Mouse (Mus musculus) ZHBTc4 (cell line): ENCODE data around the gene Oxa1l.

ENCODE experiments used
- DNase-seq: peaks from one replicate; pipeline ENCODE4 v3.0.0-alpha.2; 2011; ENCODE audit warnings: low read depth, low spot score

Oxa1l gene

DNA sequence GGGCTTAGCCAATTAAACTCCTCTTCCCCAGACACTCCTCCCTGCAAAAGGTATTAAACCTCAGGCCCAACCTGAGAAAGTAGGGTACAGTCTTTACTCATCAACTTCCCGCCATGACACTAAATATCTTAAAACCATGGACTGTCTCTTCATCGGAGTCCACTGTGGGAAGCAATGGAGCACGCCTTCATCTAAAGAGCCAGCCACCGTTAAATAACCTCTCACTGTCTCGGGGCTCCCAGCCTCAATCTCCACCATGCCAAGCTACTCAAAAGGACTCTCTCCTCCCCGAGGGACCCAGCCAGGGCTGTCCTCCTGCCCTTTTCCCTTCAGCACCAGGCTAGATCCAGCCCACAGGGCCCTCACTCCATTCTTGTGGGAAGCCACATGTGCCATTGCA lies 10.0 kb downstream of the Oxa1l start:
- DNase-seq = no peak

DNA sequence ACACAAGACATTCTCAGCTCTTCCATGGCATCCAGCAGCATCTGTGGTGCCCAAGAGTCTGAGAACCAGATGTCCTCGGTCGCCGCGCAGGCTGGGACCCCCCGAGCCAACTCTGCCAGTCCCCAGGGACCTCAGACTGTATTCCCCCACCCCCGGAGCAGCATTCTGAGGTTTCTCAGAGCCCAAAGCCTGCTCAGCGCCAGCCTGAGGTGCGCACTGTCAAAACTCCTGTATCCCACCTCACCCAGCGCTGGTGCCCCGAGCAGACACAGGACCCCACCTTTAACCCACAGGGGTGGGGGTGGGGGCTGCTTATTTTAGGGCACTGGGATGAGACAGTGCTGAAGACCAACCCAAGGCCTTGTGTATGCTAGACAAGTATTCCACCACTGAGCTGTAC lies 10.8 kb downstream of the Oxa1l start:
- no peak for DNase-seq

DNA sequence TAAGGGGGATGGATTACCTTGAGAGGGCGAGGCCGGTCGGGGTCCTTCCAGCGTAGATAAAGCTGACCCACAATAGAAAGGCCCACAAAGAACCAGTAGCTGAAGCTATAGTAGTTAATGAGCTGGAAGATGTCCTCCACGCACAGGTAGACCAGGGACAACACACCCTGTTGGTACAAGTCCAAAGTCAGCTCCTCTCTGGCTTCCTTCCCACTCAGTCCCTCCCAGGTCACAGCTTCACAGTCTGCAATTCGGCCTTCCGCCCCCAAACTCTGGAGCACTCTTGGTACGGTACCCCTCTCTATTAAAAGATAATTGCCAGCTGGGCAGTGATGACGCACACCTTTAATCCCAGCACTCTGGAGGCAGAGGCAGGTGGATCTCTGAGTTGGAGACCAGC lies 12.3 kb downstream of the Oxa1l start:
- no peak for DNase-seq

DNA sequence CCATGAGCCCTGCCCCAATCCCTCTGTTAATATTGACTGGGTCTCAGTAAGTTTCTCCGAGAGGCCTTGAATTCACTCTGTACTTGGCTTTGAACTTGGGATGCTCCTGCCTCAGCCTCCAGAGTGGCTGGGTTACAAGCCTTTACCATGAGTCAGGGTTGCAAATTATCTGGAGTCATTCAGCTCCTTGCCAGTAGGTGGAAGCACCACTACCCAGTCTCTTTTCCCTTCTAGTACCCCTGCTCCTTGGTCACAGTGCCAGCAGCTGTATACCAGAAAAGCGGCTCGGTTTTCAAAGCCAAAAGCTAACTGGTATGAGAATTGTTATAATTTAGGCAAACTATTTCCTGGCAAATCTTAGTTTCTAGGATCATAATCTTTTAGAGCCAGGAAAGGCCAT lies 15.3 kb downstream of the Oxa1l start:
- peak; percentile 77 for DNase-seq

DNA sequence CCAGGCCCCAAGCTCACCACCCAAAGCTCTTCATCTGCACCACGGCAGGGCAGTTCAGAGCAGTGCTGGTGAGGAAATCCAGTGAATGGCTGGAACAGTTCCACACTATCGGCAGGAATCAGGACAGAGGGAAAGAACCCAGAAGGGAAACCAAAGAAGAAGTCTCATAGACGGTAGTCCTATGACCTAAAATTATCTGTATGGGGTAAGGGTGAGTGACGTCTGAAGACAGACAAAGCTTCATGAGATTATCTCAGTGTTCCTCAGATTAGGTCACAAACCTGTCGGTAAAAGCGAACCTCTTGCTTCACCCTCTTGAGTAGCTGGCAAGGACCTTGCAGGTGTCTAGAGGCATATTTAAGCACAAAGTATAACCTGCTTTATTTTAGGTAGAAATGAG lies 16.5 kb downstream of the Oxa1l start:
- no peak for DNase-seq

- DNase-seq = peak; percentile 61
These were observed 18.9 kb downstream of the Oxa1l start for GRCm38 (mm10) chr14:54379571-54379970.

GRCm38 (mm10) chr14:54380616-54381015 lies 20.0 kb downstream of the Oxa1l start:
- DNase-seq = no peak

GRCm38 (mm10) chr14:54381816-54382215 lies 21.2 kb downstream of the Oxa1l start:
- DNase-seq = no peak

- DNase-seq = peak; percentile 29
These were observed 22.0 kb downstream of the Oxa1l start for GRCm38 (mm10) chr14:54382641-54383040.

DNA sequence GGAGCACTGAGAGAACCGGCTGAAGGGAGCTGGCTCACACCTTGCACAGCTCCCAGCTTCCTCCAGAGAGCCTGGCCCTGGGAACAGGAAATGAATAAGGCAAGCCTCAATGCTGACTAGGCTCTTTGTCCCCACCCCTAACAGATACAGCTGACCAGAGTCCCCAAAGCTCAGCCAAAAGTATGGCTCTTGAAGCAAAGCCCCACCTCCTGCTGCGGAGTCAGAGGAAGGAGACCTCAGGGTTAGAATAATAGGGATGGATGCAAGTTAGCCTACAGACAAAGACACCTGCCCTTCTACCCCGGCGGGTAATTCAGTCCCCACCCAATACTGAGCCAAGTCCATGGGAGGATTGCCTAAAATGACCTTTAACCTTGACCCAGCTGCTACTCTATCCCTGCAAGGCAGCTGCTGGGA lies 22.7 kb downstream of the Oxa1l start:
- peak; percentile 94 for DNase-seq

DNA sequence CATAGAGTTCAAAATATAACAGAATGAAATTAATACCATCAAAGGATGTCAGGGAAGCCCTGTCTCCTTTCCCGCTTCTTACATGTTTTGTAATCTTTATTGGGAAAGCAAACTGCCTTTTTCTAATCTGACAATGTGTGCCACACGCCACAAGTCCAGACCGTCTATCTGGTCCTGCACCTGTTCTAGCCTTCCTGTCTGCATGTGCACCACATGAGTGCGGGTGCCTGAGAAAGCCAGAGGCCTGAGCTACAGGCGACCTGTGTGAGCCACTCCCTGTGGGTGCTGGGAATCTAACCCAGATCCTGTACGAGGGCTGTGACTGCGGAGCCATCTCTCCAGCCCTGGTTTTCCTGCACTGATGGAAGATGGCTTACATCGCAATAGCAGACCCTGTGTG lies 23.8 kb downstream of the Oxa1l start:
- DNase-seq = peak; percentile 32

DNA sequence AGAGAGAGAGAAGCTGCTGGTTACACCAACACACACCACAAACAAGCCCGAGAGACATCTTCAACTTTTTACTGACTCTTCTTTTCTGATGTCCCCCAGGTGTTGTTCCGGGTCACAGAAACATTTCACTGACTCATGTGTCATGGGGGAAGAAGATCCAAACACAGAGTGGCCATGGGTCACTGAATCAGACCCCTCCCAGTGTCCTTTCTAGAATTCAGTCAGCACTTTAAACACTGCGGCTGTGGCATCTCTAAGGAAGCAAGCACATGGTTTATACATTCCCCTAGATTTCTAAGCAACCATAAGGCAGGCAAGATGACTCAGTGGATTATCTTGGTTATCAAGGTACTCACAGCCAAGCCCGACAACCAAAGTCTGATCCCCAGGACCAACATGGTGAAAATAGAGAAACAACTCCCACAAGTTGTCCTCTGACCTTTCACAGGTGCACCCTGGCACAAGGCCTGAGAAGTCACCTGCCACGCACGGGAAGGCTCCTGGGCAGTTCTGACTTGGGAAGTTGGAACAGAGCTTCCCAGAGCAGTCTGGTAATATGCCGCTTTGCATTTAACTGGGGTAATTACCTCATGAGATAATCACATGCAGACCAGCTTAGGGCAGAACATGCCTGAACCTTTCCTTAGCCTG lies 25.5 kb downstream of the Oxa1l start:
- no peak for DNase-seq

DNA sequence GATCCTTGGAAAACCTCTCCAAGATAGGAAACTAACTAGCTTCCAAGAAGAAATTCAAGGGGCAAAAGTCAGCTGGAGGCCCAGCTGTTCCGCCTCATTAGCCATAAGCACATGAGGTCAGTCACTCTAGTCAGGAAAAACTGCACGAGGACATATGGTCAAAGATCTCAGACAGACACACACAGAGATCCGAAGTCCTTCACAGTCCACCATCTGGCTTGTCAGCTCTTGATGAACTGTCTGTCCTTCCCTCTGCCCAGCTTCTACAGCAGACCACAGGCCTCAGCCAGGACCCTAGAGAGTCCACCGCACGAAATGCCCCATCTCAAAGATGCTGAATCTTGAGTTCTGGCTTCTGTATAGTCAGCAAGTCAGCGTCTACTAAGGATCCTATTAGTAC lies 26.9 kb downstream of the Oxa1l start:
- no peak for DNase-seq

DNA sequence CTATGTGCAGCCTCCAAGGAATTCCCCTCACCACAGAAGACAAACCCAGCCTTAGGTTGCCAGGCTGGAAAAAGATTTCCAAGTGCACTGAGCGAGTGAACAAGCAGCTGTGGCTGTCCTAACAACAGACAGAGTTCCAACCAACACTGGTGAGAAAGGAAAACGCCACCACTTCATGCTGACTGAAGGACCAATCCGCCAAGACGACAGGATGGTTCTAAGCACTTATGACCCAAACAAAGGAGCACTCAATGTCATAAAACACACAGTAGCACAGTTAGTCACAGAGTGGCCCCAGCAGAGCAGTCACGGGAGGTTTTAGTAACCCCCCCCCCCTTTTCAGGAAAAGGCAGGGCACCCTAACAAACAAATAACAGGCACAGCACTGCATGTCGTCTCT lies 30.2 kb downstream of the Oxa1l start:
- DNase-seq = no peak

GRCm38 (mm10) chr14:54393794-54394193 lies 33.2 kb downstream of the Oxa1l start:
- DNase-seq = no peak

- DNase-seq = no peak
These were observed 33.7 kb downstream of the Oxa1l start for GRCm38 (mm10) chr14:54394309-54394708.

DNA sequence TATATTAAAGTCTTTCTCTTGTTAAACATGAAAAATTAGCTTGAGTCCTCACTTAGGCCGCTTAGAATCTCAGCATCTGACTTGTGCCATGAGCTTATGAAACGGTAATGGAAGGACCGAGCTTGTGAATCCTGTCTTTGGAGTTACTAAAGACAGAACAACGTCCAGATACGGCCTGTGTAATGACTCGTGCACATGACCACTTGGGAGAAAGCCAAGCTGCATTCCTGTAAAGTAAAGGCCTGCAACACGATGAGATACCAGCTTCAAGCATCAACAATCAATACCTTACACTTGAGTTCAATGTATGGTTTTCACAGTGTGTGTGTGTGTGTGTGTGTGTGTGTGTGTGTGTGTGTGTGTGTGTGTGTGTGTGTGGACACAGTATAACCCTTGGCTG lies 36.1 kb downstream of the Oxa1l start:
- DNase-seq = no peak

DNA sequence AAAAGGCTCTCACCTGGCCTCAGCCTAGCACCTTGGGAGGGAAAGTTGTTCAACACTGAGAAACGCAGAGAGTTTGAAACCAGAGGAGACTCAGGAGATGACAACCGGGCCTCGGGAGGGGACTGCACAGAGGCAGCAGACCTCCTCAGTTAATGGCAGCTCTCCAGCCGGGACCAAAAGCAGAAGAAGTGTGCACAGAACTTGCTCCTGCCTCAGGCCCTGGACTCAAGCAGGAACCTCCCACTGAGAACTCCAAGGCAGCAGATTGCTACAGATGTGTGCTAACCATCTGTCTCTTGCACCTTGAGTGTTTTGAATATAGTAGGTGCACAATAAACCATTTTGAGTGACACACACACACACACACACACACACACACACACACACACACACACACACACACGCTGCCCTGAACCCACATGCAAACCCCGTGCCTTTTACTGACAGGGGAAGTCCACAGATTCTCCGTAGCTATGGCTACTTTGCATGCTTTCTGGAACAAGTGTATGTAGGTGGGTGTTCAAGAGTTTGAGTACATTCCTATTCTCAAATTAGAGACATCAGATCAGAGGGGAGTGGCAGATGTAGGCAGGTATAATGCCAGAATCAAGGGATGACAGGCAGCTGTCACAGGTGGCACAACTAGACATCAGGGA lies 37.4 kb downstream of the Oxa1l start:
- no peak for DNase-seq

GRCm38 (mm10) chr14:54398528-54398916 lies 37.9 kb downstream of the Oxa1l start:
- DNase-seq = no peak

GRCm38 (mm10) chr14:54398921-54399382 lies 38.3 kb downstream of the Oxa1l start:
- no peak for DNase-seq

GRCm38 (mm10) chr14:54401723-54402122 lies 41.1 kb downstream of the Oxa1l start:
- DNase-seq = no peak

DNA sequence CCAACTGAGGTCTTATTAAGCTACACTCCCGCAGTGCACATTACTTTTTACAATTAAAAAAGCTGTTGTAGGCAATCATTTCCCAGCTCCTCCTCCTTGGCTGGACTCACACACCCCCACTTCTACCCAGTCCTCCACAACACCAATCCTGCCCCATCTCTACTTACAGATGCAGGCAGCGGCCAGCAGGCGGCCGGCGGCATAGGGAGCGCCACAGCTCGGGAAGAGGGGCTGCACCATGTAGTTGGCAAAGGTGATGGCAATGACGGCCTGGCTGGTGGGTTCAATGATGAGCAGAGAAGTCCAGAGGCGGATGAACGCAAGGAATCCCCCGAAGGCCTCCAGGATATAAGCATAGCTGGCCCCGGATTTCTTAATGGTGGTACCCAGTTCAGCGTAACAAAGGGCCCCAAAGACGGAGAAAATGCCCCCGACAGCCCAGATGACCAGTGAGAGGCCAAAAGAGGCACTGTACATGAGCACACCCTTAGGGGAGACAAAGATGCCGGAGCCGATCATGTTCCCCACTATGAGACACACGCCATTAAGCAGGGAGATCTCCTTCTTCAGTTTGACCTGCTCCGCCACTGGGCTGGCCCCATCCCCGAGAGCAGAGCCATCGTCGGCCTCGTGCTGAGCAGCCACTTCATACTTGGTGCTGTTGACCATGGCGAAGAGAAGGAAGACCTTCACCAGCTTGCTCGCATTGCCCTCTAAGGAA lies 47.9 kb downstream of the Oxa1l start:
- peak; percentile 51 for DNase-seq
